Mouse (Mus musculus): ENCODE data around the gene Olfr957.

Gene Olfr957

DNA sequence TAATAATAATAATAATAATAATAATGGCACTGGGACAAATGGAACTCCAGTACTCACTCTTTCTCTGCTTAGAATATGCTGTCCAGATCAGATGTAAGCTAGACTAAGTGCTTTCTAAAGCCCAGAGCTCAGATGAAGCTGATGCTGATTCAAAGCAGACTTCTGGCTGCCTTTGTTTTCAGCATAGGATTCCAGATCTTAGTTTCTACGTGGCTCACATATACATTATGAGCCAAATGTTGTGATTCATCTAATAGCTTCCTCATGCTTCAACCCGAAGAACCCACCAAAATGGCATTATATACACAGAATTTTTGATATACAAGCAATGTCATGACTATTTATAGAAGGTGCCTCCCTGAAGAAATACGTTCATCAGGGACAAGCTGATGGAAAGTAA lies at the start of gene Olfr957:
Gene Olfr957, minus strand, starts transcription at position 279 of the 400 bp plus-strand sequence.
- 56% methylated on average over 3 of the region's 3 CpGs for WGBS

- WGBS: 28% methylated on average over 3 of the region's 3 CpGs
Observed at GRCm38 (mm10) chr9:39557529-39558348, 42.1 kb upstream of the Olfr957 start.

DNA sequence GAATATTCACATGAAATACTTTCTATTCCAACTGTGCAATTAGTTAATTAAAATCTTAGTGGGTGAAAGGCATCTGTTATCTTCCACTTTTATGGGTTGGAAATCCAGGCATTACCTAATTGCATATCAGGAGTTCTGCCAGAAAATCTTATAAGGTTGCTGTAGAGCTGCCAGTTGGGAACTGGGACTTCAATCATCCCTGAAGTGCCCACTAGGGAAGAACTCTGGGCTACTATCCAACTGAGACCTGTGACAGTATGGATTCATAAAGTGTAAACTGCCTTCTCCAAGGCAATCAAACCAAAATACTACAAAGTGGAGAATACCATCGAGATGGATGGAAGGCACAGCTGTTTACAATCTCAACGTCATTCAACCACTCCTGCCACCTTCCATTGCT lies 38.3 kb upstream of the Olfr957 start, which contains the start of gene Olfr958:
Gene Olfr958, minus strand, starts transcription at position 109 of the 400 bp plus-strand sequence.
- WGBS: 39% methylated on average over 2 of the region's 2 CpGs

DNA sequence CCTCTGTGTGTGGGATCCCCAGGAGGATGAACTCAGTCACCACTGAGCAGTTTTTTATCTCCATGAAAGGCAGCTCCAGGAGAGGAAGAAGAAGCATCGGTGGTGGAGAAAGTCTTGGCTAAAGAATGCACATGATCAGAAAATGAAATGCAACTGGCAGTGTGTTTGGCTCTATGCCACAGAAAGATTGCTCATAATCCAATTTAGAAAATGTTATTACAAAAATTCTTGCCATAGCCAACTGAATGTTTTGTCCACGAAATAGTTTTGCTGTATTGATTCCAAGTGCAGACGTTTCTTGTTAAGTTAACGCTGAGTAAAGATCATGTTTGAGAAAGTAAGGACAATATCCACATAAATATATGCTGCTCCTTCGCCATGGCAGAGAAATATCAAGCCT lies 35.2 kb upstream of the Olfr957 start:
- 53% methylated on average over 5 of the region's 5 CpGs for WGBS

GRCm38 (mm10) chr9:39523616-39524285 lies 8.1 kb upstream of the Olfr957 start:
- 86% methylated on average over 1 of the region's 1 CpGs for WGBS

DNA sequence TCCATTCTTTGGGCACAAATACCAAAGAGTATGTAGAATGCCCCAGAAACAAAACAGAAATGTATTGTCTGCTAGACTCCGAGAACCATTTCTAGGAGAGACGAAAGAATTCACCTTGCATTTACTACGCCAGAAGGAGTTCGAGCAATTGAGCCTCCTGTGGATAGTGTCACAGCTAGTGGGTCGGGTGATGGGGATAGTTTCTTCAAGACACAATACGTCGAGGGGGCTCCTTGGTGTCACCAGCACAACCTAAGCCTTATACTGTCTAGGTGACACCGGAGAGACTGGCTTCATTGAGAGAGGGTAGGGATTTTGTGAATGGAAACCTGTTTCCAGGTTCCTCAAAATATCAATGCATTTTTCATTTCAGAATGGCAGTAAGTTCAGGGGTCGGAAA lies 6.2 kb downstream of the Olfr957 start:
- 80% methylated on average over 9 of the region's 9 CpGs for WGBS

DNA sequence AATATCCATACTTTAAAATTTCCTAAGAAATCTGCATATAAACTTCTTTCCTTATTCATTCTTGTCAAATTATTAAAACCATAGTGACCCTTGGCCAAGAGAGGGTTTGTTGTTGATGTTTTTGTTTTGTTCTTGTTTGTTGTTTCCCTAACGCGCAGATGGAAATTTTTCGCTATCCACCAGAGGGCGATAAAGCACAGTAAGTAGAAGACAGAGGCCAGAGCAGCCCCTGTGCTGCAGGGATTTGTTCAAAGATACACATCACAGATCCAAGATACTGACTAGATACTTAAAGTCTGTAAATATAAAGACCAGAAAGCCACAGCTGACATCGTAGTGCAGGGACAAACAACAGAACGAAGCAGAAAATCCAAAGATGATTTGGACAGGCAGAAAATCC lies 6.6 kb downstream of the Olfr957 start:
- WGBS: 10% methylated on average over 6 of the region's 6 CpGs

GRCm38 (mm10) chr9:39493895-39494294 lies 21.7 kb downstream of the Olfr957 start, which contains the start of gene Olfr44:
Olfr44 (minus strand) TSS chr9:39493995.
- 92% methylated on average over 2 of the region's 2 CpGs for WGBS

DNA sequence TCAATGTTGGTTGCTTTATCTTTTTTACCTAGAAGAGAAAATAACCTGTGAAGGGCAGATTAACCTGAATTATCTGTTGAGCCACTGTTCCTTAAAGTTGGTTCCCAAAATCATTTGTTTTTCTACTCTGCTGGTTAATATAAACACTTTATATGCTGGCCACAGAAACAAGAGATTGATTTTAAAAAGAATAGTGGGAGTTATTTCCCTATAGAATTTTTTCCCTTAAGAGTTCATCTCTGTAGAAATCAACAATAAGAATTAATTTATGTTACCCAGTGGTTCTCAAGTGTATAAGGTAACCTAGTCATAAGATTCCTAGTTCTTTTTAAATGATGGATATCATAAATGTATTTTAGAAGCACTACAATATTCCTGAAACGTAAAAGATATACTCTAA lies 43.8 kb downstream of the Olfr957 start, which contains the start of gene Olfr955:
Gene Olfr955, minus strand, starts transcription at position 101 of the 400 bp plus-strand sequence.
- WGBS: 54% methylated on average over 1 of the region's 1 CpGs

Data from cerebral cortex, adult 2 months (tissue).